Mouse (Mus musculus) urinary bladder, postnatal 25 days (tissue): Measurements from ENCODE around the gene Slc5a3.

Source experiments
- DNase-seq: peaks from one replicate; pipeline ENCODE4 v3.0.0; 2022; ENCODE audit warnings: low spot score

Gene Slc5a3

GRCm38 (mm10) chr16:92057852-92058643 is at the start of gene Slc5a3, which contains the start of the genes Mrps6 and Gm49711:
TSS of gene Slc5a3 (plus strand) at chr16:92058322.
TSS of gene Mrps6 (plus strand) at chr16:92058270.
TSS of gene Gm49711 (plus strand) at chr16:92058316.
- DNase-seq = peak; percentile 80

GRCm38 (mm10) chr16:92009586-92009985 is 48.5 kb upstream of the Slc5a3 start:
- no peak for DNase-seq

- DNase-seq = no peak
Observed at GRCm38 (mm10) chr16:92016792-92017191, 41.3 kb upstream of the Slc5a3 start.

- no peak for DNase-seq
Observed at GRCm38 (mm10) chr16:92019141-92020118, 38.7 kb upstream of the Slc5a3 start.

- DNase-seq = no peak
Observed at GRCm38 (mm10) chr16:92021656-92022400, 36.3 kb upstream of the Slc5a3 start.

GRCm38 (mm10) chr16:92022494-92023283 is 35.4 kb upstream of the Slc5a3 start:
- DNase-seq = no peak

GRCm38 (mm10) chr16:92033286-92033685 is 24.8 kb upstream of the Slc5a3 start:
- no peak for DNase-seq

GRCm38 (mm10) chr16:92034676-92035075 is 23.4 kb upstream of the Slc5a3 start:
- no peak for DNase-seq

- DNase-seq = no peak
Observed at GRCm38 (mm10) chr16:92036701-92037100, 21.4 kb upstream of the Slc5a3 start.

- DNase-seq = no peak
Observed at GRCm38 (mm10) chr16:92037891-92038607, 20.1 kb upstream of the Slc5a3 start.

- DNase-seq = no peak
Observed at GRCm38 (mm10) chr16:92039421-92039820, 18.7 kb upstream of the Slc5a3 start.

- DNase-seq = no peak
Observed at GRCm38 (mm10) chr16:92039966-92040365, 18.2 kb upstream of the Slc5a3 start.

GRCm38 (mm10) chr16:92051777-92052310 is 6.3 kb upstream of the Slc5a3 start:
- no peak for DNase-seq

- DNase-seq = no peak
Observed at GRCm38 (mm10) chr16:92052569-92052968, 5.6 kb upstream of the Slc5a3 start.

- DNase-seq = no peak
Observed at GRCm38 (mm10) chr16:92056711-92057110, 1.4 kb upstream of the Slc5a3 start.

- no peak for DNase-seq
Observed at GRCm38 (mm10) chr16:92057456-92057851, 668 bp upstream of the Slc5a3 start.

- peak; percentile 12 for DNase-seq
Observed at GRCm38 (mm10) chr16:92058644-92059620, 810 bp downstream of the Slc5a3 start.

- no peak for DNase-seq
Observed at GRCm38 (mm10) chr16:92060213-92060612, 2.1 kb downstream of the Slc5a3 start.

- no peak for DNase-seq
Observed at GRCm38 (mm10) chr16:92061586-92061985, 3.5 kb downstream of the Slc5a3 start.
